Mouse (Mus musculus): ENCODE measurements around the gene Traf5. TPM values are rescaled to one million over a fixed set of nuclear protein-coding genes. Genes with fewer than 3 reads are reported as not detected.

Gene Traf5
- polyA plus RNA-seq, 1 experiment from 2014 or later: 4.2 TPM

DNA sequence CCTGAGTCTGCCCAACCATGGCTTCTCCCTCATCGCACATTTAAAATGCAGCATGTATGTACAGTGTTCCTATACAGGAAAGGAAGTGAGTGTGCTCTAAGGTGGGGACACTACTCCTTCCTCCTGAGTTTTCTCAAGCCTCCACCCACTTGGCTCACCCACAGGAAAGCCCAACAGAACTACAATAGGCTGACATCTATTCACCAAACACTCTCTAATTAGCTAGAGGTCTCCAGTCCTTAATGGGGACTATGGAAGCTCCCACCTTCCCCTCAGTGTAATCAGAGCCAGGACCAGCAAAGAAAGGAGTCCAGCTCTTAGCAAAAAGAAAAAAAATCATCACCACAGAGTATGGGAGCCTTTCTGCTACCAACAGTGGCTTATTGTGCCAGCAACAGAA, 17.5 kb downstream of the Traf5 start:
- no peak for ATAC-seq (ENCODE audit: low FRiP score, low read depth)
- Histone ChIP-seq H3K4me3 (no peak overlapping the region), H3K4me1 (peaks cover 7% of the 10 kb centered on the region; the same call in 1 of the 2 replicates), H3K9ac (replicated peaks) (no peak overlapping the region), H3K27me3 (no peaks in the 10 kb centered on the region), H3K4me2 (replicated peaks) (no peak overlapping the region), H3K27ac (replicated peaks) (no peak overlapping the region), H3K9me3 (no peaks in the 10 kb centered on the region), H3K36me3 (no peaks in the 10 kb centered on the region)
- 79% methylated on average over 1 of the region's 1 CpGs for WGBS

DNA sequence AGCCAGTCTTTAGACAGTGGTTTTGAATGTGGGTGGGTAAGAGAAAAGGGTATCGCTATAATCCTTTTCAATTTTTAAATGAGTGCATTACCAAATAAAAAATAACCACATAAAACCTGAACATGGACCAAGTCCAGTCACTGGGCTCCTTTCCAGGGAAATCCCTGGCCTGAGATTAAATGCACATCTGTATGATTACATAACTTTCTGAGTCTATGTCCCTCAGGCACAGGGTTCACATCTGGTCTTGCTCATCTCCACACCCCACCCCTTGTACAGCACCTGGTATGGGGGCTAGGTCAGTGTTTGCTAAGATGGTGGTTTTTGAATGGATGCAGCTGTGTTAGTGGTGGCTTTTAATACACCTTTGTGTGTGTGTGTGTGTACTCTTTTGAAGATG, 19.9 kb downstream of the Traf5 start:
- Histone ChIP-seq H3K27me3 (no peaks in the 10 kb centered on the region), H3K4me2 (replicated peaks) (no peak overlapping the region), H3K36me3 (no peaks in the 10 kb centered on the region), H3K9ac (replicated peaks) (no peak overlapping the region), H3K9me3 (no peaks in the 10 kb centered on the region), H3K27ac (replicated peaks) (no peak overlapping the region), H3K4me1 (peaks cover 9% of the 10 kb centered on the region; the same call in 1 of the 2 replicates), H3K4me3 (no peak overlapping the region)
- WGBS: 97% methylated on average over 1 of the region's 1 CpGs
- ATAC-seq (ENCODE audit: low FRiP score, low read depth): no peak

DNA sequence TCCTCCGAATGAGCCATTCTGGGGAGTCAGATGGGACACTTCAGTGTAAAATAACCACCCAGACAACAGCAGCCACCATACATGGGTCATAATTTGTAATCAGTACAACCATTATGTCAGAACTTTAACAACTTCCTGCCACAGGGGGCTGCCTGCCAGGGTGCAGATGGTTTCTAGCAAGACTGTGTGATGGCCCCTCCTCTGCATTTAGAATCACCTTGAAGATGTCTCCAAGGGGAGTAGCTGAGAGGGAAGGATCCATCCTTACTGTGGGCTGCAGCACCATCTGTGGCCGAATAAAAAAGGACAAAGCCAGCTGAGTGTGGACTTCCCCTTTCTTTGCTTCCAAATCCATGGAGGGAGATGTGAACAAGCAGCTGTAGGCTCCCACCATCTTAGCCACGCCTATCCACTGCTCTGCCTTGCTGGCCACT, 21.7 kb downstream of the Traf5 start:
- Histone ChIP-seq H3K4me2 (replicated peaks) (no peak overlapping the region), H3K36me3 (no peaks in the 10 kb centered on the region), H3K4me3 (no peak overlapping the region), H3K27ac (replicated peaks) (no peak overlapping the region), H3K9me3 (no peaks in the 10 kb centered on the region), H3K4me1 (peaks cover 9% of the 10 kb centered on the region; the same call in 1 of the 2 replicates), H3K9ac (replicated peaks) (no peak overlapping the region), H3K27me3 (no peaks in the 10 kb centered on the region)
- WGBS: 64% methylated on average over 3 of the region's 3 CpGs
- ATAC-seq (ENCODE audit: low FRiP score, low read depth): no peak

DNA sequence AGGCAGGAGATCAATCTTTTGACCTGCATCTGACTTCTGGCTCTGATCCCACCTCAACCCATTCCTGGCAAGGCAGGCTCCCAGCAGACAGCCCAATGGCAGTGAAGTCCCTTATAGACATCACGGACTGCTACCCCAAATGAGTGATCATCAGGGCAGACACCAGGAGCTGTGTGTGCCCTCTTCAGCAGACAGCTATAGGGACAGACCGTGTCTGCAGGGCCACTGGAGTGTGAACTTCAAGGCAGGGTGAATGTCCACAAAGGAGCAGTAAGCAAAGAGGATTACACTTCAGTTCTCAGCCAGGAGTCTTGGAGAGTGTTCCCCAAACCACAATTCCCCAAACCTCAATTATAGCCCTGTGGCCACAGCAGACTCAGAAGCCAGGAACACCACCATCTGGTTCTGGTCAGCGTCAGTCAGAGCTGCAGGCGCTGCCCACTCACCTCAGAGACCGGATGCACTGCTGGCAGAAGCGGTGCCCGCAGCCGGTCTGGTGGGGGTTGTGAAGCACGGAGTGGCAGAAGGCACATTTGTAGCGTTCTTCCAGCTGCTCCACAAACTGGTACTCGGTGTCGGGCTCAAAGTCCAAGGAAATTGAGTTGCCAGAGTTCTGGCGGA, 22.3 kb downstream of the Traf5 start:
- no peaks in the 10 kb centered on the region for H3K27me3 ChIP-seq
- 66% methylated on average over 13 of the region's 13 CpGs for WGBS
- no peaks in the 10 kb centered on the region for H3K36me3 ChIP-seq
- no peak overlapping the region for H3K4me2 ChIP-seq (replicated peaks)
- no peak overlapping the region for H3K27ac ChIP-seq (replicated peaks)
- H3K9me3 ChIP-seq: no peaks in the 10 kb centered on the region
- no peak for ATAC-seq (ENCODE audit: low FRiP score, low read depth)
- H3K4me3 ChIP-seq: no peak overlapping the region
- H3K4me1 ChIP-seq: peaks cover 9% of the 10 kb centered on the region; the same call in 1 of the 2 replicates
- no peak overlapping the region; the same call in 1 of the 2 replicates for H3K9ac ChIP-seq (replicated peaks)

DNA sequence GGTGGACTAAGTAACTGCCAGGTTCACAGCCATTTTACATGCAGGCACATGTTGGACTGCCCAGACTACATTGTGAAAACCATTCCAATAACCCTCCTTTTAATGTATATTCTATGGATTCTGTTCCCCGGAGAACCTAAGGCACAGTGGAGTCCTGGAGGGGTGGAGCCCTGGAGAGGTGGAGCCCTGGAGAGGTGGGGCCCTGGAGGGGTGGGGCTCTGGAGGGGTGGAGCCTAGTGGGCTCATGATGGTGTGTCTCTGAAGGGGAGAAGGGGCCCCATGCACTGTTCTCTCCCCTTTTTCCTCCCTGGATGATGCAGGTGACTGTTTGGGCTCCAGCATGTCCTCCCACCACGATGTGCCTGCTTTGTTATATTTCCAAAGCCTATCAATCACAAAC, 24.2 kb downstream of the Traf5 start:
- no peaks in the 10 kb centered on the region for H3K36me3 ChIP-seq
- no peak overlapping the region for H3K9ac ChIP-seq (replicated peaks)
- no peak for ATAC-seq (ENCODE audit: low FRiP score, low read depth)
- H3K4me1 ChIP-seq: 0 out of 2 replicates have a peak, but pooled peaks cover 3% of the 10 kb centered on the region
- WGBS: 75% methylated on average over 2 of the region's 2 CpGs
- no peaks in the 10 kb centered on the region for H3K27me3 ChIP-seq
- H3K4me2 ChIP-seq (replicated peaks): no peak overlapping the region
- no peak overlapping the region for H3K4me3 ChIP-seq
- H3K9me3 ChIP-seq: no peaks in the 10 kb centered on the region
- no peak overlapping the region for H3K27ac ChIP-seq (replicated peaks)

DNA sequence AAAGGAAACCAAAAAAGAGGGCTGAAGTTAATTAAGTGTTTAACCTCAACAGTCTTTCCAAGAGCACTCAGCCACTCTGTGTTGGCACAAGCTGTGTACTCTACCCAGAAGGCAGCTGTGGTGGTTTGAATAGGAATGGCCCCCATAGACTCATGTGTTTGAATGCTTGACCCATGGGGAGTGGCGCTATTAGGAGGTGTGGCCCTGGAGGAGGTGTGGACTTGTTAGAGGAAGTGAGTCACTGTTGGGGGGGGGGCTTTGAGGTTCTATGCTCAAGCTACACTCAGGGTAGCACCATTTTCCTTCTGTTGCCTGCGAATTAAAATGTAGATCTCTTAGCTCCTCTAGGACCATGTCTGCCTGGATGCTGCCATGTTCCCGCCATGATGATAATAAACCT, 25.4 kb downstream of the Traf5 start:
- H3K4me1 ChIP-seq: 0 out of 2 replicates have a peak, but pooled peaks cover 3% of the 10 kb centered on the region
- H3K36me3 ChIP-seq: no peaks in the 10 kb centered on the region
- no peak for ATAC-seq (ENCODE audit: low FRiP score, low read depth)
- WGBS: 93% methylated on average over 3 of the region's 3 CpGs
- H3K9me3 ChIP-seq: no peaks in the 10 kb centered on the region
- no peaks in the 10 kb centered on the region for H3K27me3 ChIP-seq
- no peak overlapping the region for H3K9ac ChIP-seq (replicated peaks)
- H3K4me2 ChIP-seq (replicated peaks): no peak overlapping the region
- no peak overlapping the region for H3K4me3 ChIP-seq
- no peak overlapping the region for H3K27ac ChIP-seq (replicated peaks)

DNA sequence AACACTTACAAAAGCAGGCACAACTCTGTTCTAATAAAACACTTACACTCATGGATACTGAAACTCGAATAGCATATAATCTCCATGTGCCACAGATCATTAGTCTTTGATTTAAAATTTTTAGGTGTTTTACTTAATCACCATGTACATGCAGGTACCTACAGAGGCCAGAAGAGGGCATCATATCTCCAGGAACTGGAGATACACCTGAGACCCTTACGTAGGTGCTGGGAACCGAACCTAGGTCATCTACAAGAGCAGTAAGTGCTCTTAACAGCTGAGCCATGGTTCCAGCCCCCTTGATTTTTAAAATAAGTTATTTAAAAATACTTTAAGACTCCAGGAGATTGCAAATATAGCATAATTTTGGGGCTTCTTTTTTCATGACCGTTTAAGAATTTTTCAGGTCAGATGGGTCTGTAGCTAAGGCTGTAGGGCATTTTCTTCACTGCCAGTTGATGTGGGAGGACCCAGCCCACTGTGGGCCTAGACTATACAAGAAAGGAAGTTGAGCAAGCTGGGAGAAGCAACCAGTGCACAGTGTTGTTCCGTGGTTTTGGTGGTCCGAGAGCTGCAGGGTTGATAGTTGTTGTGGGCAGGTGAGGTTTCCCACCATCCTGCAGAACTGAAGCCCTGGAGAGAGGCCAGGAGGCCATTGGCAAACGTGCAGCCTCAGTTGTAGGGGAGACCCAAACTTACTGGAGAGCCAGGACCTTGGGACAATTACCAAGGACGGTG, 29.0 kb downstream of the Traf5 start:
- no peak for ATAC-seq (ENCODE audit: low FRiP score, low read depth)
- Histone ChIP-seq H3K9ac (replicated peaks) (no peak overlapping the region), H3K27me3 (no peaks in the 10 kb centered on the region), H3K27ac (replicated peaks) (no peak overlapping the region), H3K4me1 (0 out of 2 replicates have a peak, but pooled peaks cover 2% of the 10 kb centered on the region), H3K36me3 (no peaks in the 10 kb centered on the region), H3K9me3 (no peaks in the 10 kb centered on the region), H3K4me2 (replicated peaks) (no peak overlapping the region), H3K4me3 (no peak overlapping the region)
- 93% methylated on average over 8 of the region's 8 CpGs for WGBS

DNA sequence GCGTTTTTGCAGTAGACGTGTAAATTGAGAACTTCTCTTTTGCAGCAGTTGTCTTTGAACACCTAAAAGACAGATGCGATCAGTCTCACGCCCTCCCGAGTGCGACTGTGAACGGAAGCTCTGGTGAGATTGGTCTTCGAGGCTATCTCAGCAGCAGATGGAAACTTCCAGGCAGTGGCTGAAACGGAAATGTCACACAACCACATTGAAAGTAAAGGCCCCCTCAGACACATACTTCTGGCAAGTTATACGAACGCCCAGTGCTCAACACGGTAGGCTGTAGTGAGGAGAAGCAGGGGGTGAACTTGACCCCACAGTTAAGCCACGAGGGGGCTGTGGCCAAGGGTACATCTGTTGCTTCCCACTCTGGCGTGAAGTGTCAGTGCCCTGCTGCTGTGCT, 29.7 kb downstream of the Traf5 start:
- no peaks in the 10 kb centered on the region for H3K27me3 ChIP-seq
- H3K9ac ChIP-seq (replicated peaks): no peak overlapping the region
- no peaks in the 10 kb centered on the region for H3K36me3 ChIP-seq
- WGBS: 89% methylated on average over 14 of the region's 14 CpGs
- ATAC-seq (ENCODE audit: low FRiP score, low read depth): no peak
- no peaks in the 10 kb centered on the region for H3K4me1 ChIP-seq
- H3K27ac ChIP-seq (replicated peaks): no peak overlapping the region
- no peak overlapping the region for H3K4me2 ChIP-seq (replicated peaks)
- H3K9me3 ChIP-seq: no peaks in the 10 kb centered on the region
- H3K4me3 ChIP-seq: no peak overlapping the region

DNA sequence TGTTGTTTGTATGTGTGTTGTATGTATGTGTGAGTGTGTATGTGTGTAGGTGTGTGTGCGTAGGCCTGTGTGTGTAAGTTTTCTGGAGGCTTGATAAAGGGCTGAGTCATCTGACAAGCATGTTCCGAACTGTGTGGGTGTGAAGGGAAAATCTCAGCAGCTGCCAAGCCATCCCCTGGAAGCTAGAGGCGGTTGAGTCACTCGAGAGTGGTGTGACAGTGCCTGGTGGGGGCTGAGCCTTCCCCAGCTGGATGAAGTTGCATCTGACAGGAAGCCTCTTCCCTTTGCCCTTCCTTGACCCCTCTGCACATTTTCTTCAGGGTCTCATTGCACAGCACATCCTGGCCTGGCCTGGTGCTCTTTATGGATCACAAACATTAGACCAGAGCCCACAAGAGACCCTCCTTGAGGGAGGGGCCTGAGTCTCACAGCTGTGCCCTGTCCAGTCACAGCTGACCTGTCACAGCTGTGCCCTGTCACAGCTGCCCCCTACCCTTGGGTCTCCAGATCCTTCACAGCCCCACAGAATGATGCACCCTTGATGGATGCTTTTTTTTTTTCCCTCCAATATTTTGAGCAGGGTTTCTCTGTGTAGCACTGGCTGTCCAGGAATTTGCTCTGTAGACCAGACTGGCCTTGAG, 30.6 kb downstream of the Traf5 start:
- ATAC-seq (ENCODE audit: low FRiP score, low read depth): no peak
- no peak overlapping the region for H3K9ac ChIP-seq (replicated peaks)
- no peak overlapping the region for H3K27ac ChIP-seq (replicated peaks)
- H3K27me3 ChIP-seq: no peaks in the 10 kb centered on the region
- no peak overlapping the region for H3K4me2 ChIP-seq (replicated peaks)
- no peaks in the 10 kb centered on the region for H3K4me1 ChIP-seq
- WGBS: 83% methylated on average over 4 of the region's 4 CpGs
- H3K9me3 ChIP-seq: no peaks in the 10 kb centered on the region
- H3K36me3 ChIP-seq: no peaks in the 10 kb centered on the region
- no peak overlapping the region for H3K4me3 ChIP-seq

DNA sequence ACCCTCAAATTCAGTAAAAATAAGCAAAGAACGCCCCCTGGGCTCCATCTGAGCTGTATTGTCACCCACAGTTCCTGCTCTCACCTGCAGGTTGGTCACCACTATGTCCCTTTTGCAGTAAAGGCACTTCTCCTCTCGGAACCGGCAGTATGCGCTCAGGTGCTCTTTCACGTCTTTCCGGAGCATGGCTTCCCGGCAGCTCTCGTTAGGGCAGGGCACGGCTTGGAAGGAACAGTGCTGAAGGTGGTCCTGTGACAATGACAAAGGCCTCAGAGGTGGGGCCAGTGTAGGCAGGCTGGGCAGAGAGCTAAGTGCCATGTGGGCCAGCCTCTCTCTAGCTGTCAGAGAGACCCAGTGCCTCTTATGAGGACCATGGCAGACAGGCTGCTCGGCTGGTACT, 33.4 kb downstream of the Traf5 start:
- no peaks in the 10 kb centered on the region for H3K9me3 ChIP-seq
- H3K4me3 ChIP-seq: no peak overlapping the region
- H3K4me1 ChIP-seq: no peaks in the 10 kb centered on the region
- H3K9ac ChIP-seq (replicated peaks): no peak overlapping the region
- ATAC-seq (ENCODE audit: low FRiP score, low read depth): no peak
- no peak overlapping the region for H3K27ac ChIP-seq (replicated peaks)
- H3K4me2 ChIP-seq (replicated peaks): no peak overlapping the region
- WGBS: 83% methylated on average over 10 of the region's 10 CpGs
- no peaks in the 10 kb centered on the region for H3K36me3 ChIP-seq
- no peaks in the 10 kb centered on the region for H3K27me3 ChIP-seq

DNA sequence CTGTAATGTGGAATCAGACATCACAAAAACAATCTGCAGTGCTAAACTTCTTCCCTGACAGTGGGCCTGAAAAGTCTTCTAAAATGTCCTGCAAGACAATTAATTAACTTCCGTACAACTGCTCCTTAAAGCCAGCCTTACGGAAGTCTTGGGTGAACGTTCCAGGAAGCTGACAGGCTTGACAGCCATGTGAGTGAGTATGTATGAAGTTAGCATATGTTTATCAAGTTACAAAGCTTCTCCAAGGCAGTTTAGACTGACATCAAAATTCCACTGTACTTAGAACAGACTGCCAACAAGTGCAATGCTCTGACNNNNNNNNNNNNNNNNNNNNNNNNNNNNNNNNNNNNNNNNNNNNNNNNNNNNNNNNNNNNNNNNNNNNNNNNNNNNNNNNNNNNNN, 38.6 kb downstream of the Traf5 start:
- Histone ChIP-seq H3K9me3 (no peaks in the 10 kb centered on the region), H3K36me3 (no peaks in the 10 kb centered on the region), H3K4me1 (no peaks in the 10 kb centered on the region), H3K27ac (replicated peaks) (no peak overlapping the region), H3K9ac (replicated peaks) (no peak overlapping the region), H3K4me3 (no peak overlapping the region), H3K4me2 (replicated peaks) (no peak overlapping the region), H3K27me3 (no peaks in the 10 kb centered on the region)
- ATAC-seq (ENCODE audit: low FRiP score, low read depth): no peak
- 72% methylated on average over 3 of the region's 3 CpGs for WGBS

DNA sequence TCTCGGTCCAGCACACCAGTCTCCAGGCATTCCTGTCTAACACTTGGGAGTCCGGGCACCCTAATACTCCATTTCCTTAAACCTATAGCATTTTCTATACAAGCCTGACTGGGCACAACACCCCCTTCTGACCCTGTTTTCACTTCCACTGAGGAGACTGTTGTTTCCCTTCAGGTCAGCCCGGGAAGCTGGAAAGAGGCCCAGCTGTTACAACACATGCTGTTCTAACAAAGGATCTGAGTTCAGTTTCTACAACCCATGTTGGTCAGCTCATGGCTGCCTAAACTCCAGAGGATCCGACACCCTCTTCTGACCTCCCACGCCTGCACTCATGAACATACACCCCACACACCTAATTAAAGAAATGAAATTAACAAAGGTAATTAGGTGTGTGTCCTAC, 39.4 kb downstream of the Traf5 start:
- Histone ChIP-seq H3K27me3 (no peaks in the 10 kb centered on the region), H3K27ac (replicated peaks) (no peak overlapping the region), H3K9ac (replicated peaks) (no peak overlapping the region), H3K9me3 (no peaks in the 10 kb centered on the region), H3K4me2 (replicated peaks) (no peak overlapping the region), H3K36me3 (no peaks in the 10 kb centered on the region), H3K4me3 (no peak overlapping the region), H3K4me1 (no peaks in the 10 kb centered on the region)
- ATAC-seq (ENCODE audit: low FRiP score, low read depth): no peak
- WGBS: 89% methylated on average over 5 of the region's 5 CpGs

Data from midbrain, embryonic 12.5 days (tissue).